Mouse (Mus musculus): Measurements from ENCODE around the gene Gm37240.

DNA sequence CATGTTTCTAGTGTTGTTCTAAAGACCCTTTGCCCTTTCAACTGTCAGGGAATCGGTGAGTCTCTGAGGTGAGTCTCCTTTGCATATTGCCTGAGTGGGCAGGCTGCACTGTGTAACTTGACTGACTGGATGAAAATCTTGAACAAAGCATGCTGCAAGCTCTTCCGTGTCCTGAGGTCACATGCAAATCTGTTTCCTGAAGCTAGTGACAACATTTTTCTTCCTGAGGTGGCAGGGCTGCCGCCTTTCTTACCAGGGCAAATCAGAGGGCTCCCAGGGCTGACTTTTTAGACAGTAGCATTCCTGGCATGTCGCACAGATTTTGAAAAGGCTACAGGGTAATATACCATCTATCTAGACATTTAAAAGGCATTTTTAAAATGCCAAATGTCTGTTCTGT lies 451.9 kb downstream of the Gm37240 start:
- TF ChIP-seq GATA1 (IDR thresholded peaks at IDR 0.05; ENCODE audit: borderline replicate concordance, low read length) (no peak), POLR2AphosphoS5 (IDR thresholded peaks at IDR 0.05; ENCODE audit: insufficient replicate concordance, low read depth, low read length) (no peak), CTCF (IDR thresholded peaks at IDR 0.05; ENCODE audit: low read depth, low read length) (no peak)
